Mouse (Mus musculus): Measurements from ENCODE around the gene Gm13539. TPM values are rescaled to one million over a fixed set of nuclear protein-coding genes. Genes with fewer than 3 reads are reported as not detected.
A peak's percentile ranks its signal among the peaks of the same experiment; 100 is the strongest.

The Gm13539 gene
- total RNA-seq, 2 experiments from 2014 or later = not detected

GRCm38 (mm10) chr2:25824751-25825150, 42.7 kb downstream of the Gm13539 start:
- DNase-seq (ENCODE audit: low spot score) = no peak

- DNase-seq (ENCODE audit: low spot score) = no peak
Observed at GRCm38 (mm10) chr2:25828344-25828947, 46.4 kb downstream of the Gm13539 start.

- peak; percentile 23 for DNase-seq (ENCODE audit: low spot score)
Observed at GRCm38 (mm10) chr2:25830786-25831185, 48.7 kb downstream of the Gm13539 start.

GRCm38 (mm10) chr2:25836291-25836690, 54.2 kb downstream of the Gm13539 start:
- peak; percentile 60 for DNase-seq (ENCODE audit: low spot score)

Other genes starting within 250 kb of the Gm13539 start
- 10 to 100 TPM; 13.7 to 15.1 TPM for gene Traf2, start 235.3 kb upstream of the Gm13539 start, total RNA-seq (2021)
- gene Edf1, start 224.4 kb upstream of the Gm13539 start, total RNA-seq (2021) = 100 to 1,000 TPM; 179 to 182 TPM
- under 1 TPM; 0.12 to 0.34 TPM for gene Mamdc4, start 207.4 kb upstream of the Gm13539 start, total RNA-seq (2021)
- 10 to 100 TPM; 54.6 to 57.5 TPM for gene Phpt1, start 207.0 kb upstream of the Gm13539 start, total RNA-seq (2021)
- not detected for gene Ajm1, start 200.5 kb upstream of the Gm13539 start, total RNA-seq (2021)
- 10 to 100 TPM; 75.3 to 82.5 TPM for gene Rabl6, start 173.7 kb upstream of the Gm13539 start, total RNA-seq (2021)
- gene Ccdc183, start 164.6 kb upstream of the Gm13539 start, total RNA-seq (2021) = not detected
- gene Tmem141, start 160.3 kb upstream of the Gm13539 start, total RNA-seq (2021) = 10 to 100 TPM; 17.1 to 17.3 TPM
- 1 to 10 TPM; 2.4 to 3.0 TPM for gene Fcna, start 154.2 kb upstream of the Gm13539 start, total RNA-seq (2021)
- gene Lcn8, start 129.1 kb upstream of the Gm13539 start, total RNA-seq (2021) = 1 to 10 TPM; 4.5 to 5.0 TPM
- not detected for gene Lcn5, start 124.3 kb upstream of the Gm13539 start, total RNA-seq (2021)
- not detected for gene Lcn6, start 105.5 kb upstream of the Gm13539 start, total RNA-seq (2021)
- gene Lcn10, start 99.5 kb upstream of the Gm13539 start, total RNA-seq (2021) = not detected
- gene Obp2a, start 82.2 kb upstream of the Gm13539 start, total RNA-seq (2021) = not detected
- gene Bmyc, start 75.5 kb upstream of the Gm13539 start, total RNA-seq (2021) = 10 to 100 TPM; 15.6 to 16.3 TPM
- not detected for gene Obp2b, start 45.2 kb upstream of the Gm13539 start, total RNA-seq (2021)
- not detected for gene Lcn3, start 16.7 kb upstream of the Gm13539 start, total RNA-seq (2021)
- not detected for gene Lcn11, start 5.2 kb upstream of the Gm13539 start, total RNA-seq (2021)
- not detected for gene Glt6d1, start 33.6 kb downstream of the Gm13539 start, total RNA-seq (2021)
- gene Lcn9, start 40.9 kb downstream of the Gm13539 start, total RNA-seq (2021) = not detected
- gene Sohlh1, start 65.0 kb downstream of the Gm13539 start, total RNA-seq (2021) = not detected
- gene Kcnt1, start 81.5 kb downstream of the Gm13539 start, total RNA-seq (2021) = under 1 TPM; 0.34 to 0.47 TPM
- gene Camsap1, start 201.0 kb downstream of the Gm13539 start, total RNA-seq (2021) = 10 to 100 TPM; 41.6 to 52.5 TPM
- gene Ubac1, start 239.5 kb downstream of the Gm13539 start, total RNA-seq (2021) = 100 to 1,000 TPM; 210 to 235 TPM